Mouse (Mus musculus) forebrain, embryonic 11.5 days (tissue): ENCODE measurements around the gene Mettl8. TPM values are rescaled to one million over a fixed set of nuclear protein-coding genes. Genes with fewer than 3 reads are reported as not detected.
A peak's percentile ranks its signal among the peaks of the same experiment; 100 is the strongest.

ENCODE experiments used
- ATAC-seq: fragments of 200-750 bp; cut with Nextera tagmentation; replicated peaks from 2 replicates; pipeline ENCODE4 v1.8.0; 2017; ENCODE audit warnings: moderate TSS enrichment; ENCODE audit not compliant: low FRiP score
- DNase-seq: peaks from one replicate; pipeline ENCODE4 v3.0.0-alpha.2; 2017; ENCODE audit warnings: low spot score
- H3K27ac ChIP-seq: fragments of 300-500 bp; sonication (generic); 2 replicates; pipeline ENCODE4 v1.5.1; 2014; ENCODE audit warnings: low read depth, low read length
- H3K27me3 ChIP-seq: fragments of 300-500 bp; sonication (generic); 2 replicates; pipeline ENCODE4 v1.6.1; 2014; ENCODE audit warnings: mild to moderate bottlenecking, low read length, mixed read lengths; ENCODE audit not compliant: control insufficient read depth, insufficient read depth
- H3K36me3 ChIP-seq: fragments of 300-500 bp; sonication (generic); 2 replicates; pipeline ENCODE4 v1.6.1; 2014; ENCODE audit warnings: mild to moderate bottlenecking, low read length, moderate library complexity, mixed read lengths; ENCODE audit not compliant: control insufficient read depth, insufficient read depth
- H3K4me1 ChIP-seq: fragments of 300-500 bp; sonication (generic); replicated peaks from 2 replicates; pipeline ENCODE4 v1.6.1; 2014; ENCODE audit warnings: low read length, mixed read lengths; ENCODE audit not compliant: control insufficient read depth, insufficient read depth
- H3K4me2 ChIP-seq: fragments of 300-500 bp; sonication (generic); 2 replicates; pipeline ENCODE4 v1.6.1; 2014; ENCODE audit warnings: low read depth, mild to moderate bottlenecking, low read length, moderate library complexity, mixed read lengths; ENCODE audit not compliant: severe bottlenecking
- H3K4me3 ChIP-seq: fragments of 300-500 bp; sonication (generic); 2 replicates; pipeline ENCODE4 v1.5.1; 2014; ENCODE audit warnings: low read depth, low read length
- H3K9ac ChIP-seq: fragments of 300-500 bp; sonication (generic); 2 replicates; pipeline ENCODE4 v1.6.1; 2014; ENCODE audit warnings: low read length
- H3K9me3 ChIP-seq: fragments of 300-500 bp; sonication (generic); 2 replicates; pipeline ENCODE4 v1.6.1; 2016; ENCODE audit warnings: low read length, mixed read lengths; ENCODE audit not compliant: control insufficient read depth
- WGBS: fragments of 180-500 bp; shearing (Covaris S2); extraction: QIAGEN DNeasy Blood & Tissue Kit; methylation state at CpG from one replicate; pipeline ENCODE4 v1.1.7; 2014; 5-methylcytosine and 5-hydroxymethylcytosine counted together
- polyA plus RNA-seq: library from polyadenylated mRNA; unstranded; fragments of >200 nt; fragmentation: Nextera tagmentation; extraction: Ambion mirVana; gene quantifications from 2 replicates; pipeline ENCODE4 v1.2.1, GENCODE M21; 2014

The Mettl8 gene
- polyA plus RNA-seq, 1 experiment from 2014 or later = 24.3 TPM

DNA sequence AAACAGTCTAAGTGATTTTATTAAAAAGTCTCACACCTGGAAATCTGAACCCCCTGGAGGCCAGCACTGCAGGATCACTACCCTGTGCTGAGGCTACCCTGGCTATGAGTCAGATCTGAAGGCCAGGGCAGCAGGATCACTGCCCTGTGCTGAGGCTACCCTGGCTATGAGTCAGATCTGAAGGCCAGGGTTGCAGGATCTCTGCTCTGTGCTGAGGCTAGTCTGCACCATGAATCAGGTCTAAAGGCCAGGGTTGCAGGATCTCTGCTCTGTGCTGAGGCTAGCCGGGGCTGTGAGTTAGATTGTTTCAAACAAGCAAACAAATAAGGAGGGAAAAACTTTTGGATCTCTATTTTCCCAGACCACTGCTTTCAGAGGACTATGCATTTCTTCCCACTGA lies 92.5 kb downstream of the Mettl8 start:
- no peak overlapping the region for H3K27ac ChIP-seq
- H3K4me3 ChIP-seq = no peak overlapping the region
- H3K4me1 ChIP-seq = peaks cover 4% of the 10 kb centered on the region; the same call in 1 of the 2 replicates
- no peaks in the 10 kb centered on the region for H3K27me3 ChIP-seq
- DNase-seq = no peak
- no peak overlapping the region for H3K4me2 ChIP-seq
- no peak overlapping the region for H3K9ac ChIP-seq
- H3K9me3 ChIP-seq = no peaks in the 10 kb centered on the region
- WGBS = 86% methylated on average over 1 of the region's 1 CpGs
- ATAC-seq = no peak
- H3K36me3 ChIP-seq = no peaks in the 10 kb centered on the region; the same call in 1 of the 2 replicates

DNA sequence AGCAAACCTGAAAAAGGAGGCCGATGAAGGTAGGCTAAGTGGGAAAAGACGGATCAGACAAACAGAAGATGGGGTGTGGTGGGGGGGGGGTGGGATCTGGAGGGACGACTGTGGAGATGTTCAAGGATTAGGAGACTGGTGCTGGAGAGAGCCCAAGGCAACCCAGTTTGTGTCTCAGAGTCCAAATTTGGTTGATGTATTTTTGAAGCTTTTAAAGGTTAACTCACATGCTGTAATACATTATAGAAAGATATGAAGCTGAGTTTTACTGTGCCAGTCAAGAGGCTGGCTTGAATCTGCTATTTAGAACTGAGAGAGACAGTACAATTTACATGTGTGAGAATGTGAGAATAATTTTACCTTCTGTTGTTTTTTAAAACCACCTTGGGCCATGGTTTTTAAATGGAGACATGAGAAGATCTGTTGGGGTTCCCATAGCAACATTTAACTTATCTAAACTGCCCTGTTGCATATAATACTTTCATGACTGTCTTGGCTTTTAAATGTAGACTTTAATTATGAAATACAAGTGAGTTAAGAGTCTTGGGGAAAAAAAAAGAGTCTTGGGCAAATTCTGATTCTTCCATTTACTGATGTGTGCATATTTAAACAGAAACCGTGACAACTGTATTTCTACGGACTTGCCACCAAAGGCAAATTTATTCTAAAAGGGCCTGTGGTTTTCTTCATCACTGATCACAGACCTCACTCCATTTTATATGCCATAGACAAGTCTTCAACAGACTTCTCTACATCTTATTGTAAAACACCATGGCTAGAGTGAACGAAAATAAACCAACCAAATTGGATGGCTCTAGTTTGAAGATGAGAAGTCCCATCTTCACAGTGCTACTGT lies 94.1 kb downstream of the Mettl8 start:
- H3K36me3 ChIP-seq = no peaks in the 10 kb centered on the region; the same call in 1 of the 2 replicates
- no peak overlapping the region for H3K9ac ChIP-seq
- ATAC-seq = no peak
- H3K4me3 ChIP-seq = no peak overlapping the region
- H3K4me2 ChIP-seq = no peak overlapping the region
- no peaks in the 10 kb centered on the region for H3K9me3 ChIP-seq
- no peak overlapping the region for H3K27ac ChIP-seq
- 77% methylated on average over 6 of the region's 6 CpGs for WGBS
- no peaks in the 10 kb centered on the region for H3K27me3 ChIP-seq
- H3K4me1 ChIP-seq = peaks cover 4% of the 10 kb centered on the region; the same call in 1 of the 2 replicates
- no peak for DNase-seq

DNA sequence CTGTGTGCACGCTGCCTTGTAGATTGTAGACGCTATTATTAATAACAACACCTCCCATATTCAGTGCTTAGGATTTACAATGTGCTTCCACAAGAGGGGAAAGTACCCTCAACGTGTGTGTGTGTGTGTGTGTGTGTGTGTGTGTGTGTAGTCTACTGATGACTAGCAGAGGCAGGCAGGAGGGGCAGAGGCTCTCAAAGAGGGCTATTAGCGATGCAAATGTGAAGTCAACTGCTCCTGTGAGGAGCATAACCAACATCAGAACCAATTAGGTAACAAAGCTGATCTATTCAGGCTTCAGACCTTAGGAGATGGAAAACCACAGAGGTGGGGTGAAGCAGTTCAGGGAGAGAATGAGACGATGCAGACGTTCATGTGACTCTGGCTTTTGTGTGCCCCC lies 95.3 kb downstream of the Mettl8 start:
- ATAC-seq = 0 out of 2 replicates have a peak, but pooled peaks have one; percentile 24
- 64% methylated on average over 6 of the region's 6 CpGs for whole genome bisulfite sequencing
- H3K27ac ChIP-seq = no peak overlapping the region

DNA sequence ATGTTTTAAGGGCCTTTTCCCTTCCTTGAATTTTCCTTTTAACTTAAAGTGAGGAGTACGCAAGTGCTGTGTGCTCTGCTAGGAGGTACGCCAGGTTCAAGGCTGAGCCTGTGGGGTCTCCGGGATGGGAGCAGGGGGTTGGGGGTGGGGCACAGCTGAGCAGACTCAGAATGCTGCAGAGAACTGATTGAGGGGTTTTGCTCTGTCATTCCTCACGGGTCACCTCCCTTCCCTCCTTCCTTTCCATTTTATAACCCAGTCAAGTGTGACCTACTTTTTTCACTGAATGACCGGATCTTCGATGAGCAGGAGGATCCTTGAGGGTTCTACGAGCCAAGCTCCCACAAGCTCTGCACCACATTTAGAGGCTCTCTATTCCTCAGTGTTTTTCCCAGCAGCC lies 96.0 kb downstream of the Mettl8 start:
- H3K4me2 ChIP-seq = no peak overlapping the region
- 63% methylated on average over 7 of the region's 7 CpGs for WGBS
- H3K27ac ChIP-seq = no peak overlapping the region
- H3K4me1 ChIP-seq = peaks cover 4% of the 10 kb centered on the region; the same call in 1 of the 2 replicates
- H3K27me3 ChIP-seq = no peaks in the 10 kb centered on the region
- H3K9me3 ChIP-seq = no peaks in the 10 kb centered on the region
- no peak for DNase-seq
- ATAC-seq = no peak
- no peak overlapping the region for H3K4me3 ChIP-seq
- no peak overlapping the region for H3K9ac ChIP-seq
- H3K36me3 ChIP-seq = no peaks in the 10 kb centered on the region; the same call in 1 of the 2 replicates

More for the DNA sequence above, 95.3 kb downstream of the Mettl8 start:
- no peaks in the 10 kb centered on the region for H3K27me3 ChIP-seq
- no peaks in the 10 kb centered on the region for H3K9me3 ChIP-seq
- H3K9ac ChIP-seq = no peak overlapping the region
- DNase-seq = no peak
- H3K4me1 ChIP-seq = peaks cover 4% of the 10 kb centered on the region; the same call in 1 of the 2 replicates
- H3K4me2 ChIP-seq = no peak overlapping the region
- H3K4me3 ChIP-seq = no peak overlapping the region
- no peaks in the 10 kb centered on the region; the same call in 1 of the 2 replicates for H3K36me3 ChIP-seq

DNA sequence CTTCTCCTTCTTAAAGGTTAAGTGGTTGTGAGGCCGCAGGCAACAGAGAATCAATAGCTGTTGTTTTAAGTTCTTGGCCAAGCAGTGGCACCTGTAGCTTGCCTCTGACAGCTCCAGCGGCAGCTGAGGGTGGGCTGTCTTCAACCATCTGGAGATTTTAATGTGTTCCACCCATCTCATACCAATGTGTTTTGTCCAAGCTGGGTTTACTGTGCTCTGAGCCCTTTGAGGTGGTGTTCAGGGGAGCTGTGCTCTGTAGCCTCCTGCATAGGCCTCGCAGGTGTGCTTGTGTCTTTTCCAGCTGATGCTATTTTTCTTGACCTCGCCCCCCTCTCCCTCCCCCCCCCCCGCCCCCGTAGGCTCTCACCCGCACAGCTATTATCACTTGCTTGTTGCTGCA lies 96.8 kb downstream of the Mettl8 start:
- H3K4me1 ChIP-seq = peaks cover 4% of the 10 kb centered on the region; the same call in 1 of the 2 replicates
- no peak overlapping the region for H3K27ac ChIP-seq
- WGBS = 89% methylated on average over 7 of the region's 7 CpGs
- no peak overlapping the region for H3K4me3 ChIP-seq
- DNase-seq (no peak), ATAC-seq (no peak)
- H3K27me3 ChIP-seq = no peaks in the 10 kb centered on the region
- H3K9ac ChIP-seq = no peak overlapping the region
- H3K4me2 ChIP-seq = no peak overlapping the region
- no peaks in the 10 kb centered on the region for H3K9me3 ChIP-seq
- H3K36me3 ChIP-seq = no peaks in the 10 kb centered on the region

DNA sequence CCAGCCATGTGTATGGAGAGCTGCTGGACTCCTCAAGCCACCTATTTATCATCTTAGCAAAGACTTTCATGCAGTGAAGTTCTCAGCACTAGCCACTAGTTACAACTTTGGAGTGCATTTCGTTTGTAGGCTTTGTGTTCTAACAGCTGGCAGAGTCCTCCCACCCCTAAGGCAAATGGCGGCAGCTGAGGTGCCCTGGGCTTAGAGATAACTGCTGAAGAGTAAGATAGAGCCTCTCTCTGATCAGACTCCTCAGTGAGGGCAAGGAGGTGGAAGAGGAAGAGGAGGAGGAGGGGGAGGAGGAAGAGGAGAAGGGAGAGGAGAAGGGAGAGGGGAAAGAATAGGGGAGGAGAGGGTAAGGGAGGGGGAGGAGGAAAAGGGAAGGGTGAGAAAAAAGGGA lies 101.8 kb downstream of the Mettl8 start:
- H3K36me3 ChIP-seq = no peaks in the 10 kb centered on the region
- DNase-seq = no peak
- no peak overlapping the region for H3K4me2 ChIP-seq
- H3K27ac ChIP-seq = no peak overlapping the region
- 70% methylated on average over 2 of the region's 2 CpGs for WGBS
- H3K27me3 ChIP-seq = no peaks in the 10 kb centered on the region
- no peaks in the 10 kb centered on the region for H3K4me1 ChIP-seq
- no peaks in the 10 kb centered on the region for H3K9me3 ChIP-seq
- H3K4me3 ChIP-seq = no peak overlapping the region
- no peak overlapping the region for H3K9ac ChIP-seq
- no peak for ATAC-seq

DNA sequence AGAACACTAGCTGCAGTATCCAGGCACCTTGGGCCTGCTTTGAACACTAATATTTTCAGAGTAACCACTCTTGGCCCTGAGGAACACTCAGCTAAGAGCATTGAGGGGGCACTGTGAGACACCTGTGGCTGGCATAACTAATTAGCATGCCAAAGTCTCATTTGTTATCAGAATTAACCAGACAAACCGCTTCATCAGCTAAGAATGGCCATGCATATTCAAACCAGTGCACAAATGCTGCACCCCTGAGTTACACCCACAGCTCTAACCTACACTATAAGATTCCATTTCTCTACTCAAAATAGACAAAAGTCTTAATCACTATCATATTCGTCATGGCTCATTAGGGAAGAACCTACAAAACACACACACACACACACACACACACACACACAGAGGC lies 103.4 kb downstream of the Mettl8 start:
- no peaks in the 10 kb centered on the region for H3K27me3 ChIP-seq
- no peaks in the 10 kb centered on the region for H3K36me3 ChIP-seq
- H3K4me2 ChIP-seq = no peak overlapping the region
- no peak overlapping the region for H3K9ac ChIP-seq
- H3K4me3 ChIP-seq = no peak overlapping the region
- H3K9me3 ChIP-seq = no peaks in the 10 kb centered on the region
- no peak for ATAC-seq
- 77% methylated on average over 2 of the region's 2 CpGs for WGBS
- no peak for DNase-seq
- no peaks in the 10 kb centered on the region for H3K4me1 ChIP-seq
- no peak overlapping the region for H3K27ac ChIP-seq

DNA sequence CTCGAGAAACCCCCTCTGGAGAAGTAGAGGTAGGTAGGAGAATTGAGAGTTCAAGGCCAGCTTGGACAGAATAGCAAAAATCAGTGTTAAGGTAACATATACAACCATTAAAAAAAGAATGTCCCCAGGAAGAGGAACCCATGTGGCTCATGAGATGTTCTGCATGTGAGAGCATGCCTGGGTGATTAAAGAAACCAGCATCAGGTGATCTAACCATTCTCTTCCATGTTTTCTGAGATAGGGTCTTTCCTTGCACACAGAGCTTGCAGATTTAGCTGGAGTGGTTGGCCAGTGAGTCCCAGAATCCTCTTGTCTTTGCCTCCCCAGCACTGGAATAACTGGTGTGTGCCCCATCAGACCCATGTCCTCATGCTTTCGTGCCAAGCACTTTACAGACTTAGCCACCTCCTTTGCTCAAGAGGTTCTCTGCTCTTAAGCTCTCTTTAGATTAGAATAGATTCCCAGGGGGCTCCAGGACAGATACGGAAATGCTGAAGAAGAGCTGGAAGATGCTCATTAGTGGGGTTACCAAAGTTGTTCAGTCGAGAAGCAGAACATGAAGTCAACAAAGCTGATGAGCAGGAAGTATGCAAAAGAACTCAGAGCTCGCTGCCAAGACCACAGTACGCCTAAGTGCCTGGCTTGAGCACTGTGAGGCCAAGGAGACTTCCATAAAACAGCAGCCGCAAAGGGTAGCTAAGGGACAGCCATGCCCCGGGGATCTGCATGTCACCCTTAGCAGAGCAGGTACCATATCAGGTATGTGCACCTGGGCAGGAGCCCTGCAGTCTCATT lies 110.7 kb downstream of the Mettl8 start:
- no peaks in the 10 kb centered on the region for H3K4me1 ChIP-seq
- ATAC-seq (no peak), DNase-seq (no peak)
- WGBS = 86% methylated on average over 8 of the region's 8 CpGs
- H3K27me3 ChIP-seq = no peaks in the 10 kb centered on the region
- H3K4me2 ChIP-seq = no peak overlapping the region
- no peak overlapping the region for H3K4me3 ChIP-seq
- H3K9ac ChIP-seq = no peak overlapping the region
- no peak overlapping the region for H3K27ac ChIP-seq
- H3K9me3 ChIP-seq = no peaks in the 10 kb centered on the region
- no peaks in the 10 kb centered on the region for H3K36me3 ChIP-seq
